Mouse (Mus musculus) erythroblast, embryonic 14.5 days (primary cell): ENCODE measurements around the gene Amy2a4.
"Not testable (repeated sequence)": the region's sequence is repeated elsewhere in the genome, so short reads cannot be mapped to it uniquely, and the experiment has no call there.

Experiments
- GATA1 ChIP-seq: IDR thresholded peaks from 2 replicates; pipeline ENCODE4 v1.6.1; 2012; ENCODE audit warnings: low read length, inconsistent platforms, mixed read lengths
- TAL1 ChIP-seq: IDR thresholded peaks from 3 replicates; pipeline ENCODE4 v1.6.1; 2012; ENCODE audit warnings: low read length, inconsistent platforms, mixed read lengths

DNA sequence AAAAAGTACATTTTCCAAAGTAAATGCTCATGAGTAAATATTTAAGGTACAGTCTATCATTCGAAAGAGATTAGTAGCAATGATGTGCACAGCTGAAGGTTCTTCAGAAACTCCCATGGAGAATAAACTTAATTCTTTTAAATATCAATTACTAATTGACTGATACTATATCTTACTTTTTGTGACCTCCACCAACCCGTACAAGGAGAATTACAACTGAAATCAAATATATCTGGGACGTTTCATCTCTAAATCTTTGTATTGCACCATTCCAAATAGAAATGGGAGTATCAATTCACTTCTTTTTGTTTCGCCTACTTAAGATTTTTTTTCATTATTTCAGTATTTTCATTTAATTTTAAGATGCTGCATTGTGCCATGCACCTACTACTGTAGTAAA is 32.5 kb downstream of the Amy2a4 start, which contains the start of gene Amy2a5:
- TF ChIP-seq GATA1, TAL1: not testable (repeated sequence)
